Mouse (Mus musculus) heart, postnatal 14 days (tissue): Measurements from ENCODE around the gene Krtap2-4. TPM values are rescaled to one million over a fixed set of nuclear protein-coding genes. Genes with fewer than 3 reads are reported as not detected.

Source experiments
- DNase-seq, 2 experiments: peaks; one replicate each; pipeline ENCODE4 v3.0.0; 2021 to 2022
- intact Hi-C: fragments of 180-260 bp; cut with DNase I; formaldehyde crosslinking; loops from one replicate; pipeline ENCODE4 v1.15.1; 2025
- total RNA-seq, 2 experiments: library from RNA; stranded (reverse); gene quantifications; 2 replicates each; pipeline ENCODE4 v1.2.3; 2021

Gene Krtap2-4
- total RNA-seq, 2 experiments from 2014 or later = not detected

GRCm38 (mm10) chr11:99585096-99585495 lies 29.6 kb downstream of the Krtap2-4 start:
- DNase-seq = no peak

GRCm38 (mm10) chr11:99583245-99583704 lies 31.4 kb downstream of the Krtap2-4 start, which contains the start of gene Krtap1-4:
Gene Krtap1-4 (minus strand): TSS chr11:99583654.
- intact Hi-C loops = no loop called here
- no peak for DNase-seq

More at GRCm38 (mm10) chr11:99585096-99585495, 29.6 kb downstream of the Krtap2-4 start:
- intact Hi-C loops = no loop called here

- no peak for DNase-seq
- intact Hi-C loops = no loop called here
Observed at GRCm38 (mm10) chr11:99581564-99581963, 33.1 kb downstream of the Krtap2-4 start.

GRCm38 (mm10) chr11:99581051-99581450 lies 33.6 kb downstream of the Krtap2-4 start:
- intact Hi-C loops = no loop called here
- no peak for DNase-seq

GRCm38 (mm10) chr11:99580636-99581035 lies 34.0 kb downstream of the Krtap2-4 start, which contains the start of gene Krtap1-5:
Gene Krtap1-5 (minus strand): TSS chr11:99581016.
- no peak for DNase-seq
- intact Hi-C loops = no loop called here

GRCm38 (mm10) chr11:99574106-99574505 lies 40.5 kb downstream of the Krtap2-4 start:
- peak; percentile 58 to 78 for DNase-seq
- intact Hi-C loops = loop anchor here (2.0 to 5.0 kb wide), 2 partner anchors 112 to 195 kb away; no protein-coding TSS in a partner anchor

- intact Hi-C loops = loop anchor here (5.0 kb wide), 1 partner anchor 111 kb away; no protein-coding TSS in a partner anchor
- no peak for DNase-seq
Observed at GRCm38 (mm10) chr11:99573164-99573563, 41.5 kb downstream of the Krtap2-4 start.

- no peak for DNase-seq
- intact Hi-C loops = no loop called here
Observed at GRCm38 (mm10) chr11:99566530-99566929, 48.1 kb downstream of the Krtap2-4 start, which contains the start of gene Krtap3-1. Gene Krtap3-1 (minus strand): TSS chr11:99566630.

Other genes starting within 250 kb of the Krtap2-4 start
- gene Krt28, start 239.9 kb downstream of the Krtap2-4 start, total RNA-seq = not detected
- 1 to 10 TPM; 4.6 to 8.9 TPM for gene Krt10, start 225.5 kb downstream of the Krtap2-4 start, total RNA-seq
- gene Krt12, start 192.6 kb downstream of the Krtap2-4 start, total RNA-seq = not detected
- gene Krt20, start 176.7 kb downstream of the Krtap2-4 start, total RNA-seq = under 1 TPM; 0.14 to 0.22 TPM
- not detected for gene Krt23, start 121.7 kb downstream of the Krtap2-4 start, total RNA-seq
- gene Krt39, start 93.5 kb downstream of the Krtap2-4 start, total RNA-seq = not detected
- not detected for gene Krt40, start 71.7 kb downstream of the Krtap2-4 start, total RNA-seq
- gene Krtap3-3, start 64.0 kb downstream of the Krtap2-4 start, total RNA-seq = not detected
- not detected for gene Krtap3-2, start 58.0 kb downstream of the Krtap2-4 start, total RNA-seq
- not detected for gene Gm11939, start 55.4 kb downstream of the Krtap2-4 start, total RNA-seq
- not detected for gene Krtap3-1, start 48.2 kb downstream of the Krtap2-4 start, total RNA-seq
- gene Krtap1-5, start 33.8 kb downstream of the Krtap2-4 start, total RNA-seq = not detected
- not detected for gene Krtap1-4, start 31.2 kb downstream of the Krtap2-4 start, total RNA-seq
- gene Krtap1-3, start 23.5 kb downstream of the Krtap2-4 start, total RNA-seq = not detected
- gene Krtap9-3, start 16.7 kb downstream of the Krtap2-4 start, total RNA-seq = not detected
- not detected for gene Gm11938, start 11.5 kb downstream of the Krtap2-4 start, total RNA-seq
- gene Gm11937, start 4.7 kb downstream of the Krtap2-4 start, total RNA-seq = not detected
- gene Gm11562, start 5.6 kb upstream of the Krtap2-4 start, total RNA-seq = not detected
- gene Krtap4-1, start 13.4 kb upstream of the Krtap2-4 start, total RNA-seq = not detected
- gene Krtap4-2, start 20.2 kb upstream of the Krtap2-4 start, total RNA-seq = not detected
- not detected for gene Krtap4-7, start 29.2 kb upstream of the Krtap2-4 start, total RNA-seq
- not detected for gene Gm11555, start 35.4 kb upstream of the Krtap2-4 start, total RNA-seq
- not detected for gene Gm11563, start 44.1 kb upstream of the Krtap2-4 start, total RNA-seq
- gene Krtap4-6, start 51.1 kb upstream of the Krtap2-4 start, total RNA-seq = not detected
- gene Gm14190, start 75.9 kb upstream of the Krtap2-4 start, total RNA-seq = not detected
- not detected for gene Gm14180, start 119.4 kb upstream of the Krtap2-4 start, total RNA-seq
- gene Gm11595, start 158.1 kb upstream of the Krtap2-4 start, total RNA-seq = not detected
- not detected for gene Krtap4-8, start 165.9 kb upstream of the Krtap2-4 start, total RNA-seq
- not detected for gene Krtap4-9, start 170.4 kb upstream of the Krtap2-4 start, total RNA-seq
- gene Gm11596, start 178.6 kb upstream of the Krtap2-4 start, total RNA-seq = not detected
- gene Gm11569, start 184.1 kb upstream of the Krtap2-4 start, total RNA-seq = not detected
- not detected for gene Gm11554, start 189.6 kb upstream of the Krtap2-4 start, total RNA-seq
- not detected for gene Krtap4-13, start 195.0 kb upstream of the Krtap2-4 start, total RNA-seq
- not detected for gene Gm11564, start 200.8 kb upstream of the Krtap2-4 start, total RNA-seq
- gene 2300003K06Rik, start 223.2 kb upstream of the Krtap2-4 start, total RNA-seq = not detected
- gene Krtap4-16, start 236.8 kb upstream of the Krtap2-4 start, total RNA-seq = not detected
- not detected for gene Gm11568, start 243.1 kb upstream of the Krtap2-4 start, total RNA-seq
- gene Gm11559, start 249.6 kb upstream of the Krtap2-4 start, total RNA-seq = not detected